In the genomic region with DNA sequence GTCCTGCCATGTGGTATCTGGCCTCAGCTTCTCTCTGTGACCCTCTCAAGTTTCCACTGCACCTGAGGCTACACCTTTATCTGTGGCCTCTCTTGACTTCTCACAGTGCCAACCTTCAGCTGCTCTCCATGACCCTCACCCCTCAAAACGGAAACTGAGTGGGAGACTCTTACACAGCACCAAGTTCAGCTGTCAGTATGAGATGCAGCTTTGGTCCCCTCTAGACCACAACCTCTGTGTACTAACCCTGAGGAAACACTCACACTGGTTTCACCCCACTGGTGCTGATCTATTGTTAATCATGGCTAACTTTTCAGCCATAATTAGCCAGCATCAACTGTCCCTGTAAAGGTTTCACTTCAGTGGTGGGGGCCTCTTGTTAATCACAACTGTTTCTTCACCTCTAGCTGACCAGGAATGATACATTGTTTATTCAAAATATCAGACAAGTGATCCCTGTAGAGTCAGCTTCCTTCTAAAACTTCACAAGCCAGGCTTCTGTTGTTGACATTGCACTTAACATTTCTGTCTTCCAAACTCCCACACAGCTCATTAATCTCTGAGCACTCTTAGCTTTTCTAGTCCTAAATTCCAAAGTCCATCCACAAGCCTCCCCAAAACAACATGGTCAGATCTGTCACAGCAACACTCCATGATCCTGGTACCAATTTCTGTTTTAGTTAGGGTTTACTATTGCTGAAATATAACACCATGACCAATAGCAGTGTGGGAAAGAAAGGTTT, we compare ENCODE assay signal across 28 mouse cellular contexts.
DNase-seq lines count a peak whose midpoint lies in the region; ATAC-seq and TF ChIP-seq lines count a peak whose summit lies in the region.
"Had no signal": no experiment of that assay in that cellular context is flagged by ENCODE, and none has a peak within 500 bp of the region (broad histone marks: within the 10 kb centered on the region; RNA-seq: fewer than 3 reads in every experiment).

No protein-coding gene starts in this region.

- TF ChIP-seq POLR2A in kidney, adult 2 months (IDR thresholded peaks at IDR 0.05; ENCODE audit: low read depth, low read length): no peak

- H3K9me3 ChIP-seq in kidney, embryonic 14.5 days (ENCODE audit: control insufficient read depth, low read length): no peaks in the 10 kb centered on the region
- H3K9me3 ChIP-seq in kidney, embryonic 16.5 days (ENCODE audit: low read length): peaks cover 4% of the 10 kb centered on the region; the same call in 1 of the 2 replicates
- 0 out of 2 replicates have a peak, but pooled peaks cover 4% of the 10 kb centered on the region for H3K9me3 ChIP-seq in lung, embryonic 14.5 days (ENCODE audit: low read depth, low read length)
- H3K9me3 ChIP-seq: embryonic facial prominence, embryonic 13.5 days; embryonic facial prominence, embryonic 15.5 days; forebrain, embryonic 10.5 days; forebrain, embryonic 12.5 days; G1E had no signal

- peak; percentile 58 for DNase-seq in kidney, adult 2 months
- no peak for DNase-seq in kidney, adult 11 months
- no peak for DNase-seq in kidney, postnatal 14 days
- DNase-seq in kidney, postnatal 25 days: no peak
- DNase-seq in lung, embryonic 14.5 days: peak; percentile 52
- no peak for DNase-seq in lung, postnatal 14 days
- DNase-seq: adrenal gland, adult 2 months; adrenal gland, postnatal 10 days; adrenal gland, postnatal 25 days; B cell, adult 2 months; cerebellum, adult 11 months; cerebellum, adult 18-20 months; cerebellum, adult 8-10 months; cerebellum, adult 9-11 months; cerebellum, postnatal 14 days; cerebellum, postnatal 36 days; embryo, embryonic 11 days had no signal

- H3K9ac ChIP-seq in kidney, embryonic 14.5 days (ENCODE audit: low read depth, low read length): no peak overlapping the region
- H3K9ac ChIP-seq in kidney, embryonic 16.5 days (replicated peaks; ENCODE audit: low read length): no peak overlapping the region
- H3K9ac ChIP-seq in lung, embryonic 14.5 days: no peak overlapping the region
- H3K9ac ChIP-seq: embryonic facial prominence, embryonic 13.5 days; embryonic facial prominence, embryonic 15.5 days; forebrain, embryonic 12.5 days had no signal

- no peak overlapping the region for H3K4me2 ChIP-seq in kidney, embryonic 14.5 days (replicated peaks; ENCODE audit: low read depth, low read length)
- H3K4me2 ChIP-seq in kidney, embryonic 16.5 days (replicated peaks; ENCODE audit: low read depth, low read length): no peak overlapping the region
- no peak overlapping the region for H3K4me2 ChIP-seq in lung, embryonic 14.5 days
- H3K4me2 ChIP-seq: embryonic facial prominence, embryonic 13.5 days; embryonic facial prominence, embryonic 15.5 days; forebrain, embryonic 12.5 days had no signal

- H3K27me3 ChIP-seq in kidney, adult 2 months (replicated peaks; ENCODE audit: control insufficient read depth, insufficient read depth, low read length): no peaks in the 10 kb centered on the region
- no peaks in the 10 kb centered on the region for H3K27me3 ChIP-seq in kidney, embryonic 14.5 days (ENCODE audit: control insufficient read depth, insufficient read depth, low read length)
- no peaks in the 10 kb centered on the region for H3K27me3 ChIP-seq in kidney, embryonic 16.5 days (ENCODE audit: insufficient read depth, low read length)
- H3K27me3 ChIP-seq in lung, embryonic 14.5 days (ENCODE audit: insufficient read depth, low read length): no peaks in the 10 kb centered on the region
- H3K27me3 ChIP-seq: CH12.LX; embryonic facial prominence, embryonic 13.5 days; embryonic facial prominence, embryonic 15.5 days; forebrain, embryonic 12.5 days had no signal

- 0 out of 2 replicates have a peak overlapping the region, but pooled peaks have one; percentile 32 for H3K27ac ChIP-seq in kidney, adult 2 months (ENCODE audit: insufficient read depth, low read depth, low read length)
- H3K27ac ChIP-seq in kidney, embryonic 14.5 days (ENCODE audit: low read depth, low read length): no peak overlapping the region
- H3K27ac ChIP-seq in kidney, embryonic 16.5 days (ENCODE audit: low read length): no peak overlapping the region
- no peak overlapping the region for H3K27ac ChIP-seq in lung, embryonic 14.5 days (ENCODE audit: low read depth)
- H3K27ac ChIP-seq: embryonic facial prominence, embryonic 13.5 days; embryonic facial prominence, embryonic 15.5 days; forebrain, embryonic 10.5 days; forebrain, embryonic 12.5 days had no signal

- H3K36me3 ChIP-seq in kidney, adult 2 months (ENCODE audit: control insufficient read depth, insufficient read depth, low read length): no peaks in the 10 kb centered on the region
- H3K36me3 ChIP-seq in kidney, embryonic 14.5 days (ENCODE audit: control insufficient read depth, insufficient read depth, low read length): no peaks in the 10 kb centered on the region
- no peaks in the 10 kb centered on the region for H3K36me3 ChIP-seq in kidney, embryonic 16.5 days (ENCODE audit: insufficient read depth, low read length)
- H3K36me3 ChIP-seq in lung, embryonic 14.5 days (ENCODE audit: insufficient read depth): no peaks in the 10 kb centered on the region
- H3K36me3 ChIP-seq: embryonic facial prominence, embryonic 13.5 days; embryonic facial prominence, embryonic 15.5 days; forebrain, embryonic 10.5 days; forebrain, embryonic 12.5 days; G1E had no signal

- H3K4me1 ChIP-seq in kidney, adult 2 months (ENCODE audit: control insufficient read depth, insufficient read depth, low read length): peaks cover 3% of the 10 kb centered on the region; the same call in 1 of the 2 replicates
- H3K4me1 ChIP-seq in kidney, embryonic 14.5 days (ENCODE audit: control insufficient read depth, insufficient read depth, low read length): no peaks in the 10 kb centered on the region
- peaks cover 3% of the 10 kb centered on the region; the same call in 1 of the 2 replicates for H3K4me1 ChIP-seq in kidney, embryonic 16.5 days (ENCODE audit: insufficient read depth, low read length)
- no peaks in the 10 kb centered on the region for H3K4me1 ChIP-seq in lung, embryonic 14.5 days (ENCODE audit: insufficient read depth)

- TF ChIP-seq CTCF in kidney, adult 2 months (conservative IDR thresholded peaks at IDR 0.05; ENCODE audit: insufficient read depth, insufficient read length, low read depth, low read length): no peak
- no peak for TF ChIP-seq CTCF in lung, embryonic 14.5 days (IDR thresholded peaks at IDR 0.05; ENCODE audit: low read depth)

- no peak overlapping the region for H3K4me3 ChIP-seq in kidney, adult 2 months (ENCODE audit: insufficient read depth, low read depth, low read length)
- no peak overlapping the region for H3K4me3 ChIP-seq in kidney, embryonic 14.5 days (ENCODE audit: low read length)
- no peak overlapping the region for H3K4me3 ChIP-seq in kidney, embryonic 16.5 days (ENCODE audit: low read length)
- no peak overlapping the region for H3K4me3 ChIP-seq in lung, embryonic 14.5 days (ENCODE audit: low read depth, low read length)
- H3K4me3 ChIP-seq: embryonic facial prominence, embryonic 13.5 days; embryonic facial prominence, embryonic 15.5 days; erythroblast, embryonic 14.5 days; forebrain, embryonic 10.5 days; forebrain, embryonic 12.5 days had no signal

- WGBS in kidney, adult 2 months: 57% methylated on average over 1 of the region's 1 CpGs
- WGBS in kidney, embryonic 14.5 days: 22% methylated on average over 1 of the region's 1 CpGs
- 33% methylated on average over 1 of the region's 1 CpGs for WGBS in kidney, embryonic 16.5 days
- 23% methylated on average over 1 of the region's 1 CpGs for WGBS in lung, embryonic 14.5 days

- peak; percentile 67; the same call in 1 of the 2 replicates for ATAC-seq in kidney, embryonic 14.5 days (ENCODE audit: low FRiP score, low TSS enrichment)
- peak; percentile 58; the same call in 1 of the 2 replicates for ATAC-seq in kidney, embryonic 16.5 days (ENCODE audit: low FRiP score, low TSS enrichment)
- ATAC-seq in lung, embryonic 14.5 days (ENCODE audit: insufficient read depth): peak; percentile 19; the same call in 1 of the 2 replicates
- ATAC-seq: CD4-positive, CD25-positive, alpha-beta regulatory T cell, adult 4 months; forebrain, embryonic 14.5 days had no signal

Comparison
In these comparisons a context has a peak if more than half of its experiments do, and no peak if none do; other contexts are left out.
1. DNase-seq: peak in kidney, adult 2 months (single experiment) and lung, embryonic 14.5 days (single experiment); none in kidney, adult 11 months (single experiment), kidney, postnatal 14 days (single experiment), kidney, postnatal 25 days (0 of 2) and lung, postnatal 14 days (single experiment).
2. Peak in every context shown above with its lines, with median percentiles within 50 percentile points of each other: ATAC-seq.